Mouse (Mus musculus) neural tube, embryonic 13.5 days (tissue): ENCODE data around the gene Ascl1. TPM values are rescaled to one million over a fixed set of nuclear protein-coding genes. Genes with fewer than 3 reads are reported as not detected.

ENCODE experiments used
- ATAC-seq: fragments of 200-750 bp; cut with Nextera tagmentation; 2 replicates; pipeline ENCODE4 v1.8.0; 2017; ENCODE audit warnings: low read depth, mild to moderate bottlenecking, moderate TSS enrichment, moderate library complexity
- H3K27ac ChIP-seq: fragments of 300-500 bp; sonication (generic); replicated peaks from 2 replicates; pipeline ENCODE4 v1.5.1; 2015; ENCODE audit warnings: moderate library complexity, mild to moderate bottlenecking, inconsistent platforms
- H3K27me3 ChIP-seq: fragments of 300-500 bp; sonication (generic); 2 replicates; pipeline ENCODE4 v1.6.1; 2015; ENCODE audit warnings: mild to moderate bottlenecking, inconsistent platforms
- H3K36me3 ChIP-seq: fragments of 300-500 bp; sonication (generic); 2 replicates; pipeline ENCODE4 v1.6.1; 2015; ENCODE audit warnings: mild to moderate bottlenecking, inconsistent platforms
- H3K4me1 ChIP-seq: fragments of 300-500 bp; sonication (generic); replicated peaks from 2 replicates; pipeline ENCODE4 v1.6.1; 2015; ENCODE audit warnings: inconsistent platforms
- H3K4me2 ChIP-seq: fragments of 300-500 bp; sonication (generic); 2 replicates; pipeline ENCODE4 v1.6.1; 2015; ENCODE audit warnings: inconsistent platforms, mild to moderate bottlenecking, moderate library complexity
- H3K4me3 ChIP-seq: fragments of 300-500 bp; sonication (generic); 2 replicates; pipeline ENCODE4 v1.5.1; 2015; ENCODE audit warnings: mild to moderate bottlenecking, inconsistent platforms
- H3K9ac ChIP-seq: fragments of 300-500 bp; sonication (generic); 2 replicates; pipeline ENCODE4 v1.6.1; 2015; ENCODE audit warnings: moderate library complexity, mild to moderate bottlenecking, inconsistent platforms
- H3K9me3 ChIP-seq: fragments of 300-500 bp; sonication (generic); 2 replicates; pipeline ENCODE4 v1.6.1; 2016; ENCODE audit warnings: inconsistent platforms
- WGBS: fragments of 180-500 bp; shearing (Covaris S2); methylation state at CpG from one replicate; pipeline ENCODE4 v1.1.7; 2015; 5-methylcytosine and 5-hydroxymethylcytosine counted together
- polyA plus RNA-seq: library from polyadenylated mRNA; unstranded; fragments of >200 nt; fragmentation: Nextera tagmentation; extraction: Ambion mirVana; gene quantifications from 2 replicates; pipeline ENCODE4 v1.2.1, GENCODE M21; 2015

Gene Ascl1
- polyA plus RNA-seq, 1 experiment from 2014 or later = 12.9 TPM

GRCm38 (mm10) chr10:87477895-87478294 lies 15.6 kb downstream of the Ascl1 start:
- 31% methylated on average over 5 of the region's 5 CpGs for WGBS

DNA sequence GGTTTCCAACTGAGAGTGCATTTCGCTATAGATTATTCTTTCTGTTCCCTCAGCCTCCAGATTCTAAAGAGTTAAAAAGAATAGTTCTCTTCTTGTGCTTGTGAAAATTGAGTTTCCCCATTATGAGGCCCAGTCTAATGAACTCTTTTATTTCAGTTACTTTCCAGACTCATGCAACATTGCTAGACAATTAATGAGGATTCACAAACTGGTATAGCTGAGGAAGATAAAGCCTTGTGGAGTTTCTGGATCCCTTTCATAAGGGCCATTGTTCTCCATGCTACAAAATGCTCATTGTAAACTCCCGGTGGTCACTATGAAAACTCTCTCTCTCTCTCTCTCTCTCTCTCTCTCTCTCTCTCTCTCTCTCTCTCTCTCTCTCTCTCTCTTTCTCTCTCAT lies 18.5 kb downstream of the Ascl1 start:
- Histone ChIP-seq H3K9ac (no peak overlapping the region), H3K27ac (no peak overlapping the region), H3K36me3 (no peaks in the 10 kb centered on the region), H3K4me3 (no peak overlapping the region), H3K4me2 (no peak overlapping the region), H3K4me1 (peaks cover 8% of the 10 kb centered on the region), H3K9me3 (0 out of 2 replicates have a peak, but pooled peaks cover 2% of the 10 kb centered on the region), H3K27me3 (no peaks in the 10 kb centered on the region; the same call in 1 of the 2 replicates)
- ATAC-seq = no peak
- WGBS = 37% methylated on average over 2 of the region's 2 CpGs

More at GRCm38 (mm10) chr10:87477895-87478294, 15.6 kb downstream of the Ascl1 start:
- no peak for ATAC-seq
- H3K9me3 ChIP-seq = 0 out of 2 replicates have a peak, but pooled peaks cover 2% of the 10 kb centered on the region
- H3K27ac ChIP-seq = no peak overlapping the region
- no peak overlapping the region for H3K4me2 ChIP-seq
- peaks cover 8% of the 10 kb centered on the region for H3K4me1 ChIP-seq
- no peak overlapping the region for H3K4me3 ChIP-seq
- no peak overlapping the region for H3K9ac ChIP-seq
- H3K36me3 ChIP-seq = no peaks in the 10 kb centered on the region
- peaks cover 9% of the 10 kb centered on the region; the same call in 1 of the 2 replicates for H3K27me3 ChIP-seq

DNA sequence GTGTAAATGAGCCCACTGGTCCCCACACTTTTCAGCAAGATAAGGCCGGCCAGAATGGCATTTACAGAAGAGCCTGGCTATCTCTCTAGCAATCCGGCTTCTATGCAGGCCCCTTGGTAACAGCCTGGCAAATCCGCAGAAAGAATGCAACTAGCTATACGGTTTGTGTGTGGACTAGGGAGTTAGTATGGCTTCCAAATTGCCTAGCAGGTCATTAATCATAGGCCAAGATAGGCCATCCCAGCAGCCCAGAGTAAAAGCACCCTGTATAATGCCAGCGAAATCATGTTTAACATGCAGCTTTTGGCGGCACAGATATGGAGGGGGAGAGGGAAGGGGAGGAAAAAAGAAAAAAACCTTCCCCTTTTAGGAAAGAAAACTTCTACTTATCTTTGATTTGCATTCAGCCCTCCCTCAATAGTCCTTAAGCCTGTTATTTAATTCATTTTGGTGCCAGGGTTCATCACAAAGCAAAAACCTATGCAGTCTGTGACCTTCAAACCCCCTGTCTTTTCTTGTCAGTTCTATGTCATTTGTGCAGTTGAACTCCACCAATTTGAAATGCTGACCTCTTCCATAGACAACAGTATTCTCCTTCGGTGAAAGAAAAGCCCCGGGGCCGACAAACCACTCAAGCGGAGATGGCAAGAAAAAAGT lies 19.9 kb downstream of the Ascl1 start:
- Histone ChIP-seq H3K4me1 (peaks cover 8% of the 10 kb centered on the region), H3K36me3 (no peaks in the 10 kb centered on the region), H3K4me2 (no peak overlapping the region), H3K9me3 (no peaks in the 10 kb centered on the region), H3K9ac (no peak overlapping the region), H3K27ac (no peak overlapping the region; the same call in 1 of the 2 replicates), H3K4me3 (no peak overlapping the region), H3K27me3 (no peaks in the 10 kb centered on the region; the same call in 1 of the 2 replicates)
- 20% methylated on average over 10 of the region's 10 CpGs for WGBS
- peak; percentile 36 for ATAC-seq

- Histone ChIP-seq H3K4me3 (no peak overlapping the region), H3K27ac (no peak overlapping the region), H3K4me1 (peaks cover 23% of the 10 kb centered on the region), H3K9ac (no peak overlapping the region), H3K4me2 (no peak overlapping the region), H3K9me3 (no peaks in the 10 kb centered on the region), H3K27me3 (no peaks in the 10 kb centered on the region), H3K36me3 (no peaks in the 10 kb centered on the region)
- ATAC-seq = no peak
- WGBS = 93% methylated on average over 3 of the region's 3 CpGs
Measured at GRCm38 (mm10) chr10:87450777-87451176, 42.7 kb downstream of the Ascl1 start.

- no peak for ATAC-seq
- Histone ChIP-seq H3K4me3 (no peak overlapping the region), H3K9ac (no peak overlapping the region), H3K36me3 (no peaks in the 10 kb centered on the region), H3K4me2 (no peak overlapping the region), H3K27ac (no peak overlapping the region), H3K27me3 (no peaks in the 10 kb centered on the region), H3K9me3 (no peaks in the 10 kb centered on the region), H3K4me1 (peaks cover 23% of the 10 kb centered on the region)
- WGBS = 49% methylated on average over 6 of the region's 6 CpGs
Measured at GRCm38 (mm10) chr10:87449368-87449767, 44.1 kb downstream of the Ascl1 start.

- Histone ChIP-seq H3K9me3 (no peaks in the 10 kb centered on the region), H3K36me3 (no peaks in the 10 kb centered on the region), H3K27me3 (no peaks in the 10 kb centered on the region), H3K4me3 (no peak overlapping the region), H3K27ac (peak overlapping the region; percentile 61), H3K4me1 (peaks cover 27% of the 10 kb centered on the region), H3K4me2 (peak overlapping the region; percentile 41), H3K9ac (no peak overlapping the region)
- ATAC-seq = no peak
- 10% methylated on average over 5 of the region's 5 CpGs for WGBS
Measured at GRCm38 (mm10) chr10:87448257-87448656, 45.2 kb downstream of the Ascl1 start.

- Histone ChIP-seq H3K9me3 (no peaks in the 10 kb centered on the region), H3K36me3 (no peaks in the 10 kb centered on the region), H3K4me1 (peaks cover 27% of the 10 kb centered on the region), H3K4me3 (0 out of 2 replicates have a peak overlapping the region, but pooled peaks have one; percentile 6), H3K27ac (peak overlapping the region; percentile 61; the same call in 1 of the 2 replicates), H3K4me2 (peak overlapping the region; percentile 41), H3K27me3 (no peaks in the 10 kb centered on the region), H3K9ac (peak overlapping the region; percentile 38)
- WGBS = 0% methylated on average over 9 of the region's 9 CpGs
- peak; percentile 96 for ATAC-seq
Measured at GRCm38 (mm10) chr10:87447754-87448095, 45.7 kb downstream of the Ascl1 start.

- 8% methylated on average over 13 of the region's 13 CpGs for WGBS
- Histone ChIP-seq H3K27ac (peak overlapping the region; percentile 78), H3K27me3 (no peaks in the 10 kb centered on the region), H3K4me2 (peak overlapping the region; percentile 41), H3K9ac (peak overlapping the region; percentile 38), H3K4me1 (peaks cover 27% of the 10 kb centered on the region), H3K9me3 (no peaks in the 10 kb centered on the region), H3K4me3 (0 out of 2 replicates have a peak overlapping the region, but pooled peaks have one; percentile 6), H3K36me3 (no peaks in the 10 kb centered on the region)
- ATAC-seq = peak; percentile 68; the same call in 1 of the 2 replicates
Measured at GRCm38 (mm10) chr10:87446829-87447753, 46.4 kb downstream of the Ascl1 start.

DNA sequence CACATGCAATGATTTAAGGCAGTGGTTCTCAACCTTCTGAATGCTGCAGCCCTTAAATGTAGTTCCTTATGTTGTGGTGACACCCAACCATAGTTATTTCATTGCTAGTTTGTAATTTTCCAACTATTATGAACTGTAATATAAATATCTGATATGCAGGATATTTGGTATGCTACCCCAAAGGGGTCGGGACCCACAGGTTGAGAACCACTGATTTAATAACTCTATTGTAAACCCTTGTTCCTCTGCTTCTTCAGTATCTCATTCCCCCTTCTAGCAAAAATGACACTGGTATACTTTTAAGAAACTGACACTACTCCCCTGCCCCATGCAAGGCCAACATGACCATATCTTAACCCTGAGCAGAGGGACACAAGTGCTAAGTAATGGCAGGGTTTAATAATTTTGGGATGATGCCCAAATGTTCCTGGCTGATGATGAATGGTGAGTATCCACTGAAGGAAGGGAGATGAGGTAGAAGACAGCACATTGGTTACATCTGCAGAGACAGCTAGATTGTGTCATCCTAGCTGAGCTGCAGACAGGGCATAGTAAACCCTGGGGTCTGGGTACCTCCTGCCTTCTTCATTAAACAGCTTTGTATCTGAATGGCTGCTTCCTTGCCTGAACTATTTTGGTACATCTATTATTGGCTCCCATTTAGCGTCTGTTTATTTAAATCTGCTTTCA lies 47.2 kb downstream of the Ascl1 start:
- 0 out of 2 replicates have a peak, but pooled peaks have one; percentile 52 for ATAC-seq
- Histone ChIP-seq H3K9ac (no peak overlapping the region), H3K27ac (peak overlapping the region; percentile 78), H3K4me2 (0 out of 2 replicates have a peak overlapping the region, but pooled peaks have one; percentile 41), H3K4me3 (no peak overlapping the region), H3K36me3 (no peaks in the 10 kb centered on the region), H3K27me3 (no peaks in the 10 kb centered on the region), H3K4me1 (peaks cover 27% of the 10 kb centered on the region), H3K9me3 (no peaks in the 10 kb centered on the region)
- WGBS = 56% methylated on average over 2 of the region's 2 CpGs
